ENCODE assay signal across 1 mouse cellular context in the genomic region with DNA sequence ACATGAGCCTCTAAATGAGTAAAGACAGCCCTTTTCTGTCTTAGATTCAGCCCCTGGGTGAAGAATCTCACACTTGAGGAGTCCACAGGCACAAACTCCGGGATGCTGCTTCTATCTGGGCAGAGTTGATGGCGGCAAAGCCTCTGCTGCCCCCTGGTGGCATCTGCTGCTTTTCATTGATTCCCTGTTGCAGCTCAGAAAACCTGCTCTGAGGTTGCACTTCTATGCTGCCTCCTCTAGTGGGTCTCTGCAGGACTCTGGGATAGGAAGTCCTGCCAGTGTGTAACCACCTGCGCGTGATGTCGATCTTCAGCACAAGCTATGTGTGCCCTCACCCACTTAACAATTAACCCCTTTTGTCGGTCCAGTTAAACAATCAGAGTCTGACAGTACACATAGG.
TF ChIP-seq lines count a peak whose summit lies in the region.

No protein-coding gene starts in this region.

TF ChIP-seq in CH12.LX, 34 proteins besides CTCF, POLR2A, EP300 and RAD21:
- TF ChIP-seq ELF1 (IDR thresholded peaks at IDR 0.05; ENCODE audit: low read depth, low read length) (peak; percentile 61; the same call in 1 of the 2 replicates), TBP (conservative IDR thresholded peaks at IDR 0.05; ENCODE audit: low read depth, low read length) (no peak), SMC3 (IDR thresholded peaks at IDR 0.05; ENCODE audit: low read depth, low read length) (peak; percentile 89), NELFE (IDR thresholded peaks at IDR 0.05; ENCODE audit: low read depth, low read length) (peak; percentile 60; the same call in 1 of the 2 replicates), NRF1 (IDR thresholded peaks at IDR 0.05; ENCODE audit: low read depth, low read length) (peak; percentile 47), BHLHE40 (IDR thresholded peaks at IDR 0.05; ENCODE audit: low read depth, low read length) (peak; percentile 61), CHD1 (IDR thresholded peaks at IDR 0.05; ENCODE audit: low read depth, low read length) (no peak), UBTF (IDR thresholded peaks at IDR 0.05; ENCODE audit: low read depth, low read length) (no peak), CHD2 (IDR thresholded peaks at IDR 0.05; ENCODE audit: low read length) (no peak), TCF12 (IDR thresholded peaks at IDR 0.05; ENCODE audit: low read depth, low read length) (no peak), MEF2A (IDR thresholded peaks at IDR 0.05; ENCODE audit: borderline replicate concordance, low read depth, low read length) (0 out of 2 replicates have a peak, but pooled peaks have one; percentile 35), ZC3H11A (IDR thresholded peaks at IDR 0.05; ENCODE audit: low read depth, low read length) (peak; percentile 40; the same call in 1 of the 2 replicates), IRF4 (IDR thresholded peaks at IDR 0.05; ENCODE audit: low read depth, low read length) (peak; percentile 51; the same call in 1 of the 2 replicates), HCFC1 (IDR thresholded peaks at IDR 0.05; ENCODE audit: low read depth, low read length) (peak; percentile 35; the same call in 1 of the 2 replicates), PAX5 (IDR thresholded peaks at IDR 0.05; ENCODE audit: low read length) (no peak), KAT2A (IDR thresholded peaks at IDR 0.05; ENCODE audit: insufficient replicate concordance, low read length) (no peak)
